Mouse (Mus musculus) heart, adult 2 months (tissue): ENCODE measurements around the gene Ttc16. TPM values are rescaled to one million over a fixed set of nuclear protein-coding genes. Genes with fewer than 3 reads are reported as not detected.

Experiments used
- DNase-seq, 2 experiments: peaks; one replicate each; pipeline ENCODE4 v3.0.0; 2021
- H3K27ac ChIP-seq: fragments of 200-600 bp; 2 replicates; pipeline ENCODE4 v1.8.1; 2022
- H3K27me3 ChIP-seq: fragments of 200-500 bp; 2 replicates; pipeline ENCODE4 v1.6.1; 2012; ENCODE audit warnings: mild to moderate bottlenecking, low read length, inconsistent platforms, mixed read lengths; ENCODE audit not compliant: control insufficient read depth, insufficient read depth
- H3K36me3 ChIP-seq: fragments of 200-500 bp; 2 replicates; pipeline ENCODE4 v1.6.1; 2012; ENCODE audit warnings: low read length, inconsistent platforms; ENCODE audit not compliant: control insufficient read depth, insufficient read depth
- H3K4me1 ChIP-seq: fragments of 200-500 bp; 2 replicates; pipeline ENCODE4 v1.6.1; 2011; ENCODE audit warnings: low read length; ENCODE audit not compliant: control insufficient read depth, insufficient read depth
- H3K4me3 ChIP-seq: fragments of 200-600 bp; 2 replicates; pipeline ENCODE4 v1.8.1; 2022
- H3K79me2 ChIP-seq: fragments of 200-500 bp; replicated peaks from 2 replicates; pipeline ENCODE4 v1.6.1; 2012; ENCODE audit warnings: mild to moderate bottlenecking, inconsistent platforms, low read length, moderate library complexity, mixed read lengths; ENCODE audit not compliant: control insufficient read depth, insufficient read depth
- H3K9ac ChIP-seq: fragments of 200-500 bp; 2 replicates; pipeline ENCODE4 v1.6.1; 2012; ENCODE audit warnings: low read depth, mild to moderate bottlenecking, control low read depth, inconsistent platforms, low read length, mixed read lengths
- CTCF ChIP-seq: fragments of 200-600 bp; IDR thresholded peaks from 2 replicates; pipeline ENCODE4 v1.8.1; 2022; ENCODE audit warnings: antibody characterized with exemption, mild to moderate bottlenecking, moderate library complexity
- EP300 ChIP-seq: fragments of 200-500 bp; IDR thresholded peaks from 2 replicates; pipeline ENCODE4 v1.6.1; 2011; ENCODE audit warnings: low read depth, low read length, control low read depth; ENCODE audit not compliant: insufficient read depth
- POLR2A ChIP-seq: fragments of 200-500 bp; IDR thresholded peaks from 2 replicates; pipeline ENCODE4 v1.6.1; 2011; ENCODE audit warnings: mild to moderate bottlenecking, low read depth, low read length, control low read depth; ENCODE audit not compliant: insufficient read depth
- WGBS: fragments of 180-500 bp; shearing (Covaris S2); methylation state at CpG from one replicate; pipeline ENCODE4 v1.1.7; 2018; 5-methylcytosine and 5-hydroxymethylcytosine counted together
- intact Hi-C: fragments of 180-260 bp; cut with DNase I; formaldehyde crosslinking; loops from one replicate; pipeline ENCODE4 v1.15.1; 2025
- polyA plus RNA-seq: library from polyadenylated mRNA; depleted of rRNA; stranded (reverse); fragments of >200 nt; gene quantifications from 2 replicates; pipeline ENCODE4 v1.2.3, GENCODE M21; 2012
- total RNA-seq, 2 experiments: library from RNA; stranded (reverse); gene quantifications; 2 replicates each; pipeline ENCODE4 v1.2.3; 2021

Gene Ttc16
- total and polyA plus RNA-seq, 3 experiments: 0.10 to 0.98 (median 0.11) TPM

DNA sequence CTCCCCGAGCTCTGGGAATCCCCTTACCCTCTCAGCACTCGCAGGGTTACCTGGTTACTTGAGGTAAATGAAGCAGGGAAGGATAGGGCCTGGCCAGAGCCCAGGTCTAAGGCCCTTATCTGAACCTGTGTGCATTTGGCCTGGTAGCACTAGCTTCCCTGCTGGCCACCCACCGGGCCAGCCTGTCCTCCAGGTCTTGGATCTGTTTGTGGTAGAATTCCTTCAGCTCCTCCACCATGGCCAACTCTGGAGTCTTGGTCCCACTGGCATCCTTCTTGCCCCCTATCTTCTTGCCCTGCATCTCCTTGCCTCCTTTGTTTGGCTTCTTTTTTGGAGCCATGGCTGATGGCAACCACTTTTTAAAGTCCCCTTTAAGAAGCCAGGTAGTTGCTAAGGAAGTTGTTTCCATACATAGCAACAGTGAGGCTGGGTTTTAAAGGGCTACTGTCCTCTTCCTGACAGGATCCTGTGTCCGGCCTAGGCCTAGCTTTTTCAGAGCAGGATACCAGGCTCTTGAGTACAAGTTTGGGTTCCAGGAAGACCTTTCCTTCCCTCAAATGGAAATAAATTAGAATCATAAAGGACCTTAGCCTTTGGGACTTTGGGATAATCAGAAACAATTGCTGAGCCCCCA, 8.7 kb upstream of the Ttc16 start, which contains the start of gene Cfap157:
Gene Cfap157, minus strand, starts transcription at position 381 of the 634 bp plus-strand sequence.
- Histone ChIP-seq H3K4me3 (no peak within 1 kb of the TSS), H3K27ac (peak within 1 kb of the TSS; percentile 24; the same call in 1 of the 2 replicates), H3K27me3 (no peaks in the 10 kb centered on the region), H3K9ac (peak within 1 kb of the TSS; percentile 21; the same call in 1 of the 2 replicates), H3K79me2 (no peaks in the 10 kb centered on the region), H3K36me3 (no peaks in the 10 kb centered on the region), H3K4me1 (peaks cover 3% of the 10 kb centered on the region)
- DNase-seq: peak in 1 of 2 experiments; percentile 34
- 38% methylated on average over 4 of the region's 4 CpGs for WGBS
- intact Hi-C loops: no loop called here
- TF ChIP-seq EP300 (no peak), CTCF (no peak), POLR2A (no peak)

DNA sequence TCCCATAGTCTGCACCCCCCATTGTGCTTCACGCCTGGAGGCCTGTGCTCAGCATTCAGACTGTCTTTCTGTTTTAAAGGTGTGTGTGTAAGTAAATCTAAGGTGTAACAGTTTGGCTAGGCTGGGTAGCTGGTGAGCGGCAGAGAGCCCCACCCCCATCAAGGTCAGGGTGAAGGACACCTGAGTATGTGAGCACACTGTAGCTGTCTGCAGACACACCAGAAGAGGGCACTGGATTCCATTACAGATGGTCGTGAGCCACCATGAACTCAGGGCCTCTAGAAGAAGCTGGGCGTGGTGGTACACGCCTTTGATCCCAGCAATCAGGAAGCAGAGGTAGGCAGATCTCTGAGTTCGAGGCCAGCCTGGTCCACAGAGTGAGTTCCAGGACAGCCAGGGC, 6.3 kb upstream of the Ttc16 start:
- Histone ChIP-seq H3K4me3 (no peak overlapping the region), H3K4me1 (peaks cover 3% of the 10 kb centered on the region), H3K27me3 (no peaks in the 10 kb centered on the region), H3K9ac (no peak overlapping the region), H3K27ac (no peak overlapping the region), H3K79me2 (no peaks in the 10 kb centered on the region), H3K36me3 (no peaks in the 10 kb centered on the region)
- no peak for DNase-seq
- TF ChIP-seq POLR2A: no peak
- TF ChIP-seq CTCF: no peak
- no peak for TF ChIP-seq EP300
- intact Hi-C loops: no loop called here
- WGBS: 74% methylated on average over 6 of the region's 6 CpGs

DNA sequence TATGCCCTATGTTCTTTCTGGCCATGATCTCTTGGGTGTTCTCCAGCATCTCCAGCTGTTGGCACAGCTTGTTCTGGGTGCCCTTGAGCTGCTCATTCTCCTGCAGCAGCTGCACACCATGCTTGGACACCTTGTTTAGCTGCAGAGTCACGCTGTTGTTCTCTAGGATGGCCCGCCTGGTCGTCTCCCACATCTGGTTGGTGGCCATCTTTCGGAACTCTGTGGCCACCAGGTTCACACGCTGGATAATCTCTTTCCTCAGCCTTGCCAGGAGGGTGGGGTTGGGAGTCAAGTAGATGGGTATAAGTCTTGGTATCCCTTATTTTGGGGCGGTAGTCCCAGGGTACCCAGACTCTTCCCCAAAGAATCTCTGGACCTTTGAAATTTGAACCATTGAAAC, 4.3 kb upstream of the Ttc16 start:
- H3K36me3 ChIP-seq: no peaks in the 10 kb centered on the region
- intact Hi-C loops: loop anchor here (1.0 kb wide), 1 partner anchor 75 kb away; no protein-coding TSS in a partner anchor
- WGBS: 89% methylated on average over 6 of the region's 6 CpGs
- H3K4me3 ChIP-seq: no peak overlapping the region
- H3K4me1 ChIP-seq: peaks cover 3% of the 10 kb centered on the region
- TF ChIP-seq CTCF: no peak
- no peak for TF ChIP-seq POLR2A
- no peak for TF ChIP-seq EP300
- no peak overlapping the region for H3K9ac ChIP-seq
- no peaks in the 10 kb centered on the region for H3K27me3 ChIP-seq
- no peak overlapping the region for H3K27ac ChIP-seq
- DNase-seq: no peak
- no peaks in the 10 kb centered on the region for H3K79me2 ChIP-seq

DNA sequence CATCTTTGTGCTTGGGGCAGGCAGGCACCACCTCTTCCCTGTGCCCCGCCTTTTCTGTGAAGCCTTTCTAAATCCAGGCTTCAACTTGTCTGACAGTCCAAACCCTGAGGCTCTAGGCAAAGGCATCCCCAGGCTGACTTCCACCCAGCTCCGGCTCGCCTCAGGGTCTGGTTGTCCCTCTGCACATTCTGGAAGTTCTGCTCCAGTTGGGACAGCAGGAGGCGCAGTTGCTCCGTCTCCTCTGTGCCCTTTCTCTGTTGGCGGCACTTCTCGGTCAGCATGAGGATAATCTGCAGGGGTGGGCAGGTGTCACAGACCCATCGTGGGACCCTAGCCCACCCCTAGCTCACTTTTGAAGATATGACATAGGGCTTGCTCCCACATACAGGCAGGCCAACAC, 3.7 kb upstream of the Ttc16 start:
- 16% methylated on average over 8 of the region's 8 CpGs for WGBS
- DNase-seq: peak; percentile 72 to 78
- H3K27ac ChIP-seq: no peak overlapping the region

DNA sequence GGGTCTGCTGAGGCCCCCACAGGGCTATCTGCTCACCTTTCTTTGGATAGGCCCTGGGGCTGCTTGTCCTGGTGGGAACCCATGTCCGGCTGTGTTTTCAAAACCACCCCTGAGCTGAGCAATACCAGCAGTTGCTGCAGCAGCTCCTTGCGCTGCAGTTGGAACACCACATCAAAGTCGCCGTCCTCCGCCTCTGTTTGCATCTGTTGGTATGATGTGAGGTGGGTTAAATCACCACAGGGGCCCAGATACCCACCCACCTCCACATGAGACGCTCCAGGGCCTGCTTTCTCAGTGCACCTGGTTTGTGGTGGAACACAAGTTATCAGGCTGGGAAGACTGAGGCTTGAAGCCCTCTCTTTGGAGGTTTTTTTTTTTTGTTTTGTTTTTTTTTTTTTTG, 2.6 kb upstream of the Ttc16 start:
- H3K9ac ChIP-seq: no peak overlapping the region
- no peaks in the 10 kb centered on the region for H3K79me2 ChIP-seq
- no peak overlapping the region for H3K27ac ChIP-seq
- 94% methylated on average over 6 of the region's 6 CpGs for WGBS
- H3K27me3 ChIP-seq: no peaks in the 10 kb centered on the region
- TF ChIP-seq POLR2A (no peak), EP300 (no peak), CTCF (no peak)
- intact Hi-C loops: no loop called here
- no peaks in the 10 kb centered on the region for H3K36me3 ChIP-seq
- H3K4me3 ChIP-seq: no peak overlapping the region
- DNase-seq: no peak
- no peaks in the 10 kb centered on the region; the same call in 1 of the 2 replicates for H3K4me1 ChIP-seq

More for the DNA sequence above, 3.7 kb upstream of the Ttc16 start:
- H3K4me1 ChIP-seq: peaks cover 2% of the 10 kb centered on the region
- H3K27me3 ChIP-seq: no peaks in the 10 kb centered on the region
- H3K9ac ChIP-seq: no peak overlapping the region
- no peak overlapping the region for H3K4me3 ChIP-seq
- H3K79me2 ChIP-seq: no peaks in the 10 kb centered on the region
- TF ChIP-seq POLR2A (no peak), EP300 (peak; percentile 70; the same call in 1 of the 2 replicates), CTCF (peak; percentile 93)
- H3K36me3 ChIP-seq: no peaks in the 10 kb centered on the region
- intact Hi-C loops: loop anchor here (1.0 kb wide), 1 partner anchor 75 kb away; no protein-coding TSS in a partner anchor

DNA sequence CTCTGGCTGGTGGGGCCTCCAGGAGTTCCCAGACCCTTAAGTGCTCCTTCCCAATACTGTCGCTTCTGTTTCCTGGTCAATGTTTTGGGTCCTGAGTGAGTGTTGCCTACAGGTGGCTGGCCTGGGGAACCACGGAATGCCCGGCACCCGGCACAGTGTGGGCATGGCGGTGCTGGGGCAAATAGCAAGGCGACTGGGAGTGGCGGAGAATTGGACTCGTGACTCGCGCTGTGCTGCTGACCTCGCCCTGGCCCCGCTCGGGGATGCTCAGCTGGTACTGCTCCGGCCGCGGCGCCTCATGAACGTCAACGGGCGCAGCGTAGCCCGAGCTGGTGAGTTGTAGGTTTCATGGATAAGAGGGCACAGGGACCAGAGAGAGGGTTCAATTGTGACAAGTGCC, 759 bp upstream of the Ttc16 start:
- peak overlapping the region; percentile 57; the same call in 1 of the 2 replicates for H3K4me3 ChIP-seq
- intact Hi-C loops: no loop called here
- H3K4me1 ChIP-seq: no peaks in the 10 kb centered on the region; the same call in 1 of the 2 replicates
- 0 out of 2 replicates have a peak overlapping the region, but pooled peaks have one; percentile 0 for H3K9ac ChIP-seq
- no peaks in the 10 kb centered on the region for H3K79me2 ChIP-seq
- no peaks in the 10 kb centered on the region for H3K36me3 ChIP-seq
- H3K27ac ChIP-seq: no peak overlapping the region
- no peaks in the 10 kb centered on the region for H3K27me3 ChIP-seq
- no peak for TF ChIP-seq CTCF
- TF ChIP-seq EP300: no peak
- TF ChIP-seq POLR2A: no peak
- WGBS: 31% methylated on average over 22 of the region's 22 CpGs
- peak in 1 of 2 experiments; percentile 30 for DNase-seq
